Comparison of ENCODE assay signal across 15 mouse cellular contexts in the genomic region with DNA sequence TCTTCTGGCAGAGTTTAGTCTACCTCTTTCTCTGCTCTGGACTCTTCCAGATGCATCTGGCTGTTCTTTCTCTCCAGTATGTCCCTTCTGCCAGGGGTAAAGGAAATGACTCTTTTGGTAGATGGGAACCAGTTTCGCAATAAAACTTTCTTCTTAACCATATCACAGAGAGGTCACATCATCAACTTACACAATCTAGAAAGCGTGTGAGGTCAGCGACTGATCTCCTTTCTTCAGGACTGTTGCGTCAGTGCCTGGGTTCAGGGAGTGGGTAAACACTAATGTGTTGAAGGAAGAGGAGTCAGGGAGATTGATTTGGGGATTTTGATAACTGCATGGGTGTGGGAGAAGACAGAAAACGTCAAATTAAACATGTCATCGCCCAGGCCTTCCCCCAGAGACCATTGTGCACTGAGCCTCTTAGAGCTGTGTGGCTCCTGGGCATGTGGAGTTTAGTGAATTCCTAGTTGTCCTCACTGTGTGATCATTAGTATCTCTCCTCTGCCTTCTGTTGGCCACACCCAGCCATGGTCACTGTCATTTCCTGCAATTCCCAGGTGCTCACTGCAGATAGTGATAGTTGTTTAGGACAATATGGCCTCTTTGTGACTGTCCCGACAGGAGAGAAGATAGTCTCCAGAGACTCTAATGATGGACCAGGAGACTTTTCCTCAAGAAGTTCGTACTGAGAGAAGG.
A peak's percentile ranks its signal among the peaks of the same experiment; 100 is the strongest.
DNase-seq lines count a peak whose midpoint lies in the region; ATAC-seq and TF ChIP-seq lines count a peak whose summit lies in the region.
"Had no signal": no experiment of that assay in that cellular context is flagged by ENCODE, and none has a peak within 500 bp of the region (broad histone marks: within the 10 kb centered on the region; RNA-seq: fewer than 3 reads in every experiment).

No protein-coding gene starts in this region.

- no peak overlapping the region for H3K4me3 ChIP-seq in liver, adult 2 months (ENCODE audit: insufficient read depth, low read depth, low read length)
- no peak overlapping the region for H3K4me3 ChIP-seq in kidney, embryonic 16.5 days (ENCODE audit: low read length)
- no peak overlapping the region for H3K4me3 ChIP-seq in midbrain, postnatal 0 days (ENCODE audit: low read depth, low read length)
- H3K4me3 ChIP-seq: embryonic facial prominence, embryonic 12.5 days; megakaryocyte, embryonic 14.5 days had no signal

- no peak overlapping the region for H3K9ac ChIP-seq in liver, adult 2 months (ENCODE audit: low read depth, low read length)
- H3K9ac ChIP-seq in kidney, embryonic 16.5 days (replicated peaks; ENCODE audit: low read length), result no peak overlapping the region
- H3K9ac ChIP-seq in midbrain, postnatal 0 days (replicated peaks; ENCODE audit: low read length, poor library complexity, severe bottlenecking), result no peak overlapping the region
- H3K9ac ChIP-seq: embryonic facial prominence, embryonic 12.5 days; hindbrain, embryonic 14.5 days had no signal

- TF ChIP-seq POLR2A in liver, adult 2 months (IDR thresholded peaks at IDR 0.05; ENCODE audit: extremely low read depth, insufficient read depth, low read length), result no peak

- 46% methylated on average over 8 of the region's 8 CpGs for WGBS in liver, adult 2 months
- 82% methylated on average over 8 of the region's 8 CpGs for whole genome bisulfite sequencing in kidney, embryonic 16.5 days
- WGBS in midbrain, postnatal 0 days, result 83% methylated on average over 8 of the region's 8 CpGs

- no peak overlapping the region for H3K4me2 ChIP-seq in kidney, embryonic 16.5 days (replicated peaks; ENCODE audit: low read depth, low read length)
- H3K4me2 ChIP-seq in midbrain, postnatal 0 days (ENCODE audit: low read depth, low read length, poor library complexity, severe bottlenecking), result no peak overlapping the region
- H3K4me2 ChIP-seq: embryonic facial prominence, embryonic 12.5 days; hindbrain, embryonic 14.5 days had no signal

- H3K27ac ChIP-seq in liver, adult 2 months (replicated peaks; ENCODE audit: insufficient read depth, low read depth, low read length), result no peak overlapping the region
- no peak overlapping the region for H3K27ac ChIP-seq in kidney, embryonic 16.5 days (ENCODE audit: low read length)
- H3K27ac ChIP-seq in midbrain, postnatal 0 days (ENCODE audit: low read depth, low read length), result no peak overlapping the region
- H3K27ac ChIP-seq: embryonic facial prominence, embryonic 12.5 days; hindbrain, embryonic 14.5 days had no signal

- H3K79me2 ChIP-seq in liver, adult 2 months (ENCODE audit: control insufficient read depth, insufficient read depth, low read length), result no peaks in the 10 kb centered on the region

- H3K4me1 ChIP-seq in liver, adult 2 months (ENCODE audit: control insufficient read depth, insufficient read depth, low read length), result no peaks in the 10 kb centered on the region
- H3K4me1 ChIP-seq in kidney, embryonic 16.5 days (ENCODE audit: insufficient read depth, low read length), result no peaks in the 10 kb centered on the region
- no peaks in the 10 kb centered on the region for H3K4me1 ChIP-seq in midbrain, postnatal 0 days (ENCODE audit: insufficient read depth, low read length)
- H3K4me1 ChIP-seq: embryonic facial prominence, embryonic 12.5 days; megakaryocyte, embryonic 14.5 days had no signal

- H3K36me3 ChIP-seq in liver, adult 2 months (ENCODE audit: control insufficient read depth, insufficient read depth, low read length), result no peaks in the 10 kb centered on the region
- H3K36me3 ChIP-seq in kidney, embryonic 16.5 days (ENCODE audit: insufficient read depth, low read length), result no peaks in the 10 kb centered on the region
- no peaks in the 10 kb centered on the region for H3K36me3 ChIP-seq in midbrain, postnatal 0 days (ENCODE audit: insufficient read depth, low read length)
- H3K36me3 ChIP-seq: embryonic facial prominence, embryonic 12.5 days had no signal

- DNase-seq in lung, adult 18-20 months, result peak; percentile 10 to 58
- DNase-seq in lung, postnatal 10 days, result no peak
- DNase-seq in c-Kit-positive CD71-negative TER-119-negative erythroid progenitor cells, embryonic 14.5 days (ENCODE audit: low read depth), result peak; percentile 6
- peak; percentile 21 for DNase-seq in liver, adult 2 months (ENCODE audit: extremely low read depth, low read depth, low spot score)
- no peak for DNase-seq in midbrain, postnatal 0 days (ENCODE audit: low spot score)
- DNase-seq: cerebellum, postnatal 36 days; kidney, adult 18-20 months; layer of hippocampus, postnatal 36 days; retina, postnatal 1 day; thymus, adult 18-20 months had no signal

- TF ChIP-seq CTCF in liver, adult 2 months (IDR thresholded peaks at IDR 0.05; ENCODE audit: low read depth, low read length), result no peak
- no peak for TF ChIP-seq CTCF in midbrain, postnatal 0 days (IDR thresholded peaks at IDR 0.05)

- ATAC-seq in megakaryocyte-erythroid progenitor cell, adult 5-6 weeks (replicated peaks; ENCODE audit: low FRiP score, low TSS enrichment, poor library complexity, severe bottlenecking), result peak; percentile 89
- ATAC-seq in kidney, embryonic 16.5 days (ENCODE audit: low FRiP score, low TSS enrichment), result no peak
- no peak for ATAC-seq in midbrain, postnatal 0 days (ENCODE audit: low FRiP score)

- no peaks in the 10 kb centered on the region for H3K9me3 ChIP-seq in kidney, embryonic 16.5 days (ENCODE audit: low read length)
- no peaks in the 10 kb centered on the region for H3K9me3 ChIP-seq in midbrain, postnatal 0 days (ENCODE audit: low read length)
- H3K9me3 ChIP-seq: embryonic facial prominence, embryonic 12.5 days; megakaryocyte, embryonic 14.5 days had no signal

- H3K27me3 ChIP-seq in liver, adult 2 months (ENCODE audit: control insufficient read depth, insufficient read depth, low read length), result no peaks in the 10 kb centered on the region; the same call in 1 of the 2 replicates
- H3K27me3 ChIP-seq in kidney, embryonic 16.5 days (ENCODE audit: insufficient read depth, low read length), result no peaks in the 10 kb centered on the region
- H3K27me3 ChIP-seq in midbrain, postnatal 0 days (ENCODE audit: insufficient read depth, low read length), result no peaks in the 10 kb centered on the region
- H3K27me3 ChIP-seq: embryonic facial prominence, embryonic 12.5 days had no signal

Comparison
In these comparisons a context has a peak if more than half of its experiments do, and no peak if none do; other contexts are left out.
1. DNase-seq: peak in lung, adult 18-20 months (2 of 2), c-Kit-positive CD71-negative TER-119-negative erythroid progenitor cells, embryonic 14.5 days (single experiment) and liver, adult 2 months (single experiment); none in lung, postnatal 10 days (single experiment) and midbrain, postnatal 0 days (single experiment).